Mouse (Mus musculus): ENCODE measurements at regions not wholly inside any gene's neighbourhood (a gene's known extent, or its start where the extent isn't known, plus 50 kb on each side); places are given as distances from the start of the nearest gene placed in this dataset.
A peak's percentile ranks its signal among the peaks of the same experiment; 100 is the strongest.
"Not testable (repeated sequence)": the region's sequence is repeated elsewhere in the genome, so short reads cannot be mapped to it uniquely, and the experiment has no call there.

DNA sequence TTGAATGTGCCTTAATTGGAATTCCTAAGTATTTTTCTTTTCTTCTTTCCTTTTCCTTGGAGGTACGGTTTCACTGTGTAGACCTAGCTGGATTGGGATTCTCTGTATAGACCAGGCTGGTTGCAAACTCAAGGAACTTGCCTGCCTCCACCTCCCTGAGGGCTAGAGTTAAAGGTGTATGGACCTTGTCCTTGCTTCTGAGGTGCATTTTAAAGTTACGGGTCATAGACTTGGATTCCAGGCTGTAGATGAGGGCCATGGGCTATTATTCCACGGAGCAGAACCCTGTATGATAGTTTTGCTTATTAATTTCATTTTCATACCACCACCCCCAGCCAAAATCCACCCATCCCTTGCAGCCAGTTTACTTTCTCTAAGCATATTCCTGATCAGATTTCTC, 50.7 kb upstream of the Wdr26 start:
- no peak for DNase-seq

DNA sequence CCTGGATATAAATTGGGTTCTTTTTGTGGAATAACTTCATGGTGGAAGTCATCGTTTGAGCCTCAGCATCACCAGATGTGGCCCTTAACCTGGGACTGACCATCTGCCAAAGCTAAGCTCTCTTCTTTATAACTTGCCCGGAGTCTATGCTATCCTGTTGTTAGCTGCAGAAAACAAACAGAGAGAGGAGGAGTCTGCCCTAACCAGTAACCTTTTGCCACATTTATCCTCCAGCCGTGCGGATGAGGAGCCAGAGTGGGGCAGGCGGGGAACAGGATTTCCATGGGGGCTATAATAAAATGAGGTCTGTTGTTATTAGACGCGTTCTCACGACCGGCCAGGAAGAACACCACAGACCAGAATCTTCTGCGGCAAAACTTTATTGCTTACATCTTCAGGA, 51.4 kb upstream of the Wdr26 start:
- DNase-seq: no peak

- DNase-seq: not testable (repeated sequence)
Measured at GRCm38 (mm10) chr1:181270469-181270868, 58.7 kb upstream of the Wdr26 start.

- DNase-seq: no peak
Measured at GRCm38 (mm10) chr1:181271164-181271563, 59.4 kb upstream of the Wdr26 start.

GRCm38 (mm10) chr1:181271821-181272220, 60.0 kb upstream of the Wdr26 start:
- no peak for DNase-seq

GRCm38 (mm10) chr1:181272622-181273296, 61.0 kb upstream of the Wdr26 start:
- DNase-seq: peak; percentile 79 to 88

- no peak for DNase-seq
Measured at GRCm38 (mm10) chr1:181273540-181274204, 61.9 kb upstream of the Wdr26 start.

DNA sequence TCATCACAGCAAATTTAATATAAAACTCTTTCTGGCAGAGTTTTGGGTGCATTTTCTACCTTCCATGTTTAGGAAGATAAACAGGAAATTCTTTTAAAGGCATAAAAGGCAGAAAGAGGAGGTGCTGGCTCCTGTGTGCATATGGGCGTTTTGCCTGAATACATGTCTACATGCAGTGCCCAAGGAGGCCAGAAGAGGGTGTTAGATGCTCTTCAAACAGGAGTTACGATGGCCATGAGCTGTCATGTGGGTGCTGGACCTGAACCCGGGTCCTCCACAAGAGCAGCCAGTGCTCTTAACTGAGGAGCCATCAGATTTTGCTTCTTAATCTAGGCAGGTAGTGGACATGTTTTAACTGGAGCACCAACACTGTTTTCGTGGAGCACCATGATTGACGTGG, 69.0 kb upstream of the Wdr26 start:
- no peak for DNase-seq

GRCm38 (mm10) chr1:181282986-181283385, 69.4 kb upstream of the Cnih3 start:
- DNase-seq: not testable (repeated sequence)

- DNase-seq: not testable (repeated sequence)
Measured at GRCm38 (mm10) chr1:181283539-181283938, 68.9 kb upstream of the Cnih3 start.

DNA sequence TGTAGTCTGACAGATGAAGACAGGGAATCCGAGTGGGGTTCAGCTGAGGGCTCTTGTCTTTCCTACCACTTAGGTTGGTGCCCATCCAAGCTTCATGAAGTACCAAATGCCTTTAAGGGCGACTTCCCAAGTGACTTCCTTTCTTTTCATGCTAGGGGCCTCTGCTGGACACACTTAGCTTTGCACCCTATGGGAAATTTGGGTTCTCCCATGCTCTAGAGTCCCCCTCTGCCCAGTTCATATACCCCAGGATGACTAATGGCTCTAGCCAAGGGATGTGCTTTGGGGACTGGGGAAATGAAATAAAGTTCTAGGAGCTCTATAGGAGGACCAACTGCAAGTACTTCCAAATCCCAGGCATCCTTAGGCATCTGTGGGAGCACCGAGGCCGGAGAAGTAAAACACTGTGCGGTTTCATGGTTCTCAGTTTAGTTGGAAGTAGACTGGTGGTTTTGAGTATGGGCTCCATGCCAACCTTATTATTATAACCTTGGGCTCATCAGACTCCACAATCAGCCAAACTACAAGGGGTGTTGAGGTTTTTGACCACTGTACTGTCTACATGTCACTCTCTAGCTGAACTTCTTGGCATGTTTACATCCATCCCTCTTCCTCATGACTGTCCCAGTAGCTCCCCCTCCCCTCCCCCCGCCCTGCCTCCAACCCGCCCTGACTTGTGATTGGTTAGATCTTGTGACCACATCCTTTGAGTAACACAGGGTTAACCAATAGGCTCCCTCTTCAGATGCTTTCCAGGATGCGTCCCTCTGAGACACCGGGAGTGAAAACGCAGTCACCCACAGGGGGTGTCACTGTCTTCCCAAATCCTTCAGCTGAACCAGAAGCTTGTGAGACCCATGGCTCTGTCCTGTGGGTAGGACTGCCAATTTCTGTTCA, 67.9 kb upstream of the Cnih3 start:
- peak in 1 of 2 experiments; percentile 25 for DNase-seq

GRCm38 (mm10) chr1:181285600-181285999, 66.8 kb upstream of the Cnih3 start:
- no peak for DNase-seq

- no peak for DNase-seq
Measured at GRCm38 (mm10) chr1:181286146-181286545, 66.3 kb upstream of the Cnih3 start.

DNA sequence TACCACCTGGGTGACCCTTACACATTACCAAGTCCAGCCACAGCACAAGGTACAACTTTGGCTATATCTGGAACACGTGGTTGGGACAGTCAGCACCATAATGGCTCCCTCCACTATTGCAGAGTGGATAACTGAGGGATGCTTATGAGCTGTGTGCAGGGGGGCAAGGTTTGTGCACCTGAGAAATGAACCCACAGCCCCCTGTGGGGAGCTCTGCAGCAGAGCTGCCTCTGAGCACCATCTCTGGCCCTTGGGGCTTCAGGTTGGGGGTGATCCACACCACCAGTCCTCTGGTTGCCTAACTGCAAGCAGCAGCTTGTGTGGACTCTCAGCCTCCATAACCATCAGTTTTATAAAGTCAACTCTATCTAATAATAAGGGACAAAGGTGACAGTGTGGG, 65.3 kb upstream of the Cnih3 start:
- no peak for DNase-seq

- no peak for DNase-seq
Measured at GRCm38 (mm10) chr1:181289385-181290035, 62.9 kb upstream of the Cnih3 start.

DNA sequence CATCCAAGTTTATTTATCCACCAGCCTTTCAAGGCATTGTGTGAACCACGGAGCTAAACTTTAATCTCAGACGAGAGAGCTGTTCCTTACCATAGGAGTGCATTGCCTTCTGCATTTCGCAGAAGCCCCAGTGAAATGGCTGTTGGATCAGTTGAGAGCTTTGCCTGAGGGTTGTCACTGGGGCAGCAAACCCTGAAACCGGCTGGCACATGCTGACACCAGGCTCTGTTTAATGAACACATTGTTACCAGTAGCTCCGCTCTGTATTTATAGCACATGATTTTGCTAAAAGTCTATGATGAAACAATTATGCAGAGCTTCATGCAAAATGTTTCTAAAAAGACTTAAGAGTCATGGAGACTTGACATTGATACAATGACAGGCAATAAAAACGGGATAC, 61.2 kb upstream of the Cnih3 start:
- no peak for DNase-seq

DNA sequence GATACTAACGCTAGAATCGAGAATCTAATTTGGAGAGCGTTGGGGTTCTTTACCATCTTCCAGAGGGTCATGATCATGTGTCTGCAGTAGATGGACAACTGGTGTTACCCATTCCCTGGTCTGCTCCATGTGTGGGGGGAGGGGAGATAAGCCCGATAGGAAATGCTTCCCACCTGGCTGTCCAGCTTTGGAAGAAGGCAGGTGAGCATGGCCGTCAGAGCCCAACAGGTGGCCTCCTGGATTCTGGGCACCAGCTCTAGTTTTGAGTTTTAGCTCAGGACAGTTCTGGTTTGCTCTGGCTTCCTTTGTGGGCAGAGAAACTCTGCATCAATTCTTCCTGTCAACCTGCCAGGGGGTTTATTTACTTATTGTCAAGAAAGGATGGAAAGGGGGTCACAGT, 60.5 kb upstream of the Cnih3 start:
- DNase-seq: no peak

GRCm38 (mm10) chr1:181293079-181293865, 59.2 kb upstream of the Cnih3 start:
- no peak for DNase-seq

DNA sequence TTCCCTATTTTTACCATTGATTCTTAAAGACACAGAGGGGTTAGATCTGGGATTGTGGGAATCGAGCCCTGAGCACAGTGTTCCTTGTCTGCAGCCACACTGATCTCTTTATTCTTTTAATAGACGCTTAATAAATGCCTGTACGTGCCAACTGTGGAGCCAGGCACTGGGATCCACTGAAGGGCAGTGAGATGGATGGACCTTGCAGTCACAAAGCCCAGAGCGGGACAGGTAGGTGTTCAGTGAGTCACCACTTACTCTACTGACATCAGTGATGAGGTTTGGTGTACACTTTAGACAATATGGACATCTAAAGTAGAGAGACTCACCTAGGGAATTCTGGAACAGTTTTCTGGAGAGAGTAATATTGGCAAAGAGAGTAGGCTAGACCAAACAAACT, 56.8 kb upstream of the Cnih3 start:
- DNase-seq: no peak

DNA sequence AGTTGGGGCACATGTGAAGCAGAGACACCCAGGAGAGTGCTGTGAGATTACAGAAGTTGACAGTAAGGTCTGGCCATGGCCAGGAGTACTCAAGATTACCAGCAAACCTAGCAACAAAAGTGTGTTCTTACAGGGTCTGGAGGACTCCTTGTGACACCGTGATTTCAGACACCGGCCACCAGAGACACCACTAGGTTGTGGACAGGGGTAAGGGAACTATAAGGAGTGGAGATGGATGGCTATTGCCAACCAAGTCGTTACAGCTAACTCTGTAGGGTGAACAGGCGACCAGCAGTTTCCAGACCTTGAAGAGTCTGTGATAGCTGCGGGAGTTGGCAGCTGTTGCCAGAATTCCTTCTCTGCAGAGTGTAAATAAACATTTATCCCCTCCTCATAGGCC, 54.4 kb upstream of the Cnih3 start:
- DNase-seq: no peak

DNA sequence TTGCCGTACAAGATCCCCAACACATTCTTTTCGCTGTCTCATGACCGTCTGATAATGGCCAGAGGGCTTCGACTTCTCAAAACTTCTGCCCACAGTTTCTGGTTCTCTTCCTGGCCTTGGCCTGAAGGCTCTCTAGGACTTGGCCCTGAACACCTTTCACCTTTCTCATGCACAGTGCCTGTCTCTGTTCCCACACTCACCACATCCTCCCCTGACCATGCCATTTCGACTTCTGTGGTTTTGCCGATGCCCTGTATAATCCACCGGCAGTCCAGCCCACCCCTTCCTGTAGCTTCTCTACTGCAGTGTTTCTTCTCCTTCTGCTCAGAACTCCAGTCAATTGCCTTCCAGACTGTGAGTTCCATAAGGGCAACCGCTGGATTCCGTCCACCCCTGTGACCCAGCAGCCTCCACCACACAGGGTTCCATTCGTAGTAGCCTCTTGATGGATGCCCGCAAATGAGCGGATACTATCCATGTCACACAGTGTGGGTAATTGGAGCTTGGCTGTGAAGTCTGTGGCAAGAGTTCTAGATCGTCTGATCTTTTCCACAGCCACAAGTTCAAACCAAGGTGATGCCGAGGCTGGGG, 53.3 kb upstream of the Cnih3 start:
- no peak for DNase-seq
